Mouse (Mus musculus) testis, adult 2 months (tissue): ENCODE measurements at regions not wholly inside any gene's neighbourhood (a gene's known extent, or its start where the extent isn't known, plus 50 kb on each side); places are given as distances from the start of the nearest gene placed in this dataset.

Experiments used
- CTCF ChIP-seq: fragments of 200-500 bp; IDR thresholded peaks from 2 replicates; pipeline ENCODE4 v1.5.1; 2012; ENCODE audit warnings: low read depth, mild to moderate bottlenecking, inconsistent platforms, low read length, moderate library complexity; ENCODE audit not compliant: control insufficient read depth, insufficient read depth, insufficient replicate concordance
- POLR2A ChIP-seq: fragments of 200-500 bp; IDR thresholded peaks from 2 replicates; pipeline ENCODE4 v1.6.1; 2012; ENCODE audit warnings: low read depth, mild to moderate bottlenecking, inconsistent platforms, low read length, moderate library complexity; ENCODE audit not compliant: control insufficient read depth

- TF ChIP-seq CTCF = no peak
- TF ChIP-seq POLR2A = no peak
These were observed 74.6 kb upstream of the Tgfbr2 start for GRCm38 (mm10) chr9:116249791-116250190.
